Mouse (Mus musculus) kidney, adult 2 months (tissue): ENCODE measurements at regions not wholly inside any gene's neighbourhood (a gene's known extent, or its start where the extent isn't known, plus 50 kb on each side); places are given as distances from the start of the nearest gene placed in this dataset.

Experiments
- CTCF ChIP-seq: fragments of 200-500 bp; conservative IDR thresholded peaks from 2 replicates; pipeline ENCODE4 v1.5.1; 2011; ENCODE audit warnings: low read depth, mild to moderate bottlenecking, control low read depth, low read length, moderate library complexity, mixed read lengths; ENCODE audit not compliant: insufficient read depth, insufficient read length
- POLR2A ChIP-seq: fragments of 200-500 bp; IDR thresholded peaks from one replicate; pipeline ENCODE4 v1.6.1; 2011; ENCODE audit warnings: low read depth, low read length, control low read depth

GRCm38 (mm10) chr13:57362563-57362962 is 466.8 kb upstream of the Trpc7 start:
- TF ChIP-seq POLR2A (no peak), CTCF (no peak)
